Mouse (Mus musculus): ENCODE results near the gene Krt33a. TPM values are rescaled to one million over a fixed set of nuclear protein-coding genes. Genes with fewer than 3 reads are reported as not detected.

Krt33a gene
- total RNA-seq, 4 experiments from 2014 or later: not detected

DNA sequence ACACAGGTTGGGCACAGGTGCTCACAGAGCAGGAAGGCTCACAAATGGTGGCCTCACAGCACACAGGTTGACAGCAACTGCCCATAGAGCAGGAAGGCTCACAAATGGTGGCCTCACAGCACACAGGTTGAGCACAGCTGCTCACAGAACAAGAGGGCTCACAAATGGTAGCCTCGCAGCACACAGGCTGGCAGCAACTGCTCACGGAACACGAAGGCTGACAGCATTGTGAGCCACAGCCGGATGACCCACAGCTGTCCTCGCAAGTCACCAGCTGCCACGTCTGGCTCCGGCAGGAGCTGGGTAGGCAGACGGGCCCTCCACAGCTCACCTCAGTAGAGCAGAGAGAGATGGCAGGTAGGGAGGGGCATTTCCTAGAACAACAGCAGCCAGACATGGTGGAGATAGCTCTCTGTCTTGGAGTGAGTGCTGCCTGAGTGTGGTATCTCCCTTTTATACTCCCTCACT lies 29.8 kb downstream of the Krt33a start, which contains the start of gene Krtap16-1:
Krtap16-1 (minus strand) TSS at position 418 of the 468 bp plus-strand sequence.
- no peak for DNase-seq (ENCODE audit: low spot score in 2 of 2)

DNA sequence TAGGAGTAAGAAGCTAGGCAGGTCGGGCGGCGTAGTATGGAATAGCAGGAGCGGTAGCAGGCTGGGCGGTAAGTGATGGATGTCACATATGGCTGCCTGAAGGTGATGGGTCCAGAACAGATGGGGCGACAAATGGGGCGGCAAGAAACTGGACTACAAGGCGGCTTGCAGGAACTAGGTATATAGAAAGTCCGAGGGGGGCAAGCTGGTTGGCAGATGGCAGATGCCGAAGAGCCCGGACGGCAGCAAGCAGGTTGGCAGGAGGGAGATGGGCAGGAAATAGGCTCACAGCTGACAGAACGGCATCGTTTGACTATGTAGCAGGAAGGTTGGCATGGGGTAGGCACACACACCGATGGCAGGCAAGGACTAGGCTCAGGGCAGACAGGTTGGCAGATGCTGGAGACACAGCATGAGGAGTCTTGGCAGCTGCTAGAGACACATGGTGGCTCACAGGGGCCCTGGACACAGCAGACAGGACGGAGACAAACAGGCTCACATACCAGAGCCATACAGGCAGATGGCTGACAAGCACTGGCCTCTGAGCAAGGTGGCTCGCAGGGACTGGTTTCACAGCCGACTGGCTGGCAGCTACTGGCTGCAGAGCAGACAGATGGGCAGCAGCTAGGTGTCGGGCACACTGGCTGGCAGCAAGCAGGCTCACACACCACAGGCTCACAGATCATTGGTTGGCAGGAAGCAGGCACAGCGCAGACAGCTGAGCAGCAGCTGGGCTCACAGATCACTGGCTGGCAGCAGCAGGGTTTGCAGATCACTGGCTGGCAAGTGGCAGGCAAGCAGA lies 30.5 kb downstream of the Krt33a start:
- DNase-seq (ENCODE audit: low spot score in 2 of 2): peak in 1 of 2 experiments; percentile 77

DNA sequence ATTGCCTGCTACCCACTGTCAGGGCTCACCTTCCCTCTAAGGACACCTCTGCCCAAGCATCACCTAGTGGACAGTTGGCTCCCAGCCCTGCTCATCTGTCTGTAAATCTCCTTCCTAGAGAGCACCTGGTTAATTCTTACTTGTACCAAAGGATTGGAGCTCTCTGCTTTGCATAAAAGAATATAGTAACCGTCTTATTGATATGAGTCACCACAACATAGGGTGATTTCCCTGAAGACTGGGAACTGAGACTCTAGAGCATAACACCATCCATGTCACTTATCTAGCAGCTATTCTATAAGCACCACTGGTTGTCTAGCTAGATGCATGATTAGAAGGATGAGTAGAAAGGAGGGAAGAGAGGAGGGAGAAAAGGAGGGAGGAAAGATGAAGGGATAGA lies 32.6 kb downstream of the Krt33a start:
- no peak for DNase-seq (ENCODE audit: low spot score in 2 of 2)

DNA sequence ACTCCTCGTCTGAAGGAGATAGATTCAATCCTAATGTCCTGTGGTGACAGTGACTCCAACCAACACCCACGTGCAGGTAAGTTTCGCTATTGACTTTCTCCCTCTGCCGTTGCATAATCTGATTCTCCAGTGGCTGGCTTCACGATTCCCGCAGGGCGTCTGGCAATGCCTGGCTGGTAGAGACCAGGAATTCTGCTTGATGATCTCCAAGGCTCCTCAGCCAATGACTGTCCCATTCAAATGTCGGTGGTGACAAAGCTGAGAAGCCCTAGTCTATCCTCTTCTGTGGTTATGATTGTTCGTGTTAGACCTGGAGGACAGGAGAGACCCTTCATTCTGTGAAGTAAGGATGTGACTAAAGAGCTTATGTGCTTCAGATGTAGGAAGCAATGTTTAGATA lies 33.3 kb downstream of the Krt33a start:
- DNase-seq (ENCODE audit: low spot score in 2 of 2): no peak

DNA sequence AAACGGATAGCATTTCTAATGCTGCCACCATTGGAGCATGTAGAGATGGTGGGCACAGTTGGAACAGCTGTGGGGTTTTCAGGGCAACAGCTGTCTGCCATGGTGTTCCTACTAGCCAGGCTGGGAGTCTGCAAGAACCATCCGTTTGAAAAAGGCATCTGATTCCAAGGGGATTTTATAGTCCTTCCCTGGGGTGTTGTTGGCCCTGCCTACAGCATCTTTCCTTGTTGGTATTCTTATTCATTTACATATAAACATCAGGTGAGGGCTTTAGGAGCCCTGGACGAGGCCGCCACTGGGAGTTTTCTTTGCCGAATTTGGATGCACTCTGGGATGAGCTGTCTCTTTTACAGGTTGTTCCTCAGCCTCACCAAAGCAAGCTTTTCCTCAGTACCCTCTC lies 37.1 kb downstream of the Krt33a start, which contains the start of gene Krtap29-1:
Krtap29-1 (minus strand) TSS at position 101 of the 400 bp plus-strand sequence.
- no peak for DNase-seq (ENCODE audit: low spot score in 2 of 2)

DNA sequence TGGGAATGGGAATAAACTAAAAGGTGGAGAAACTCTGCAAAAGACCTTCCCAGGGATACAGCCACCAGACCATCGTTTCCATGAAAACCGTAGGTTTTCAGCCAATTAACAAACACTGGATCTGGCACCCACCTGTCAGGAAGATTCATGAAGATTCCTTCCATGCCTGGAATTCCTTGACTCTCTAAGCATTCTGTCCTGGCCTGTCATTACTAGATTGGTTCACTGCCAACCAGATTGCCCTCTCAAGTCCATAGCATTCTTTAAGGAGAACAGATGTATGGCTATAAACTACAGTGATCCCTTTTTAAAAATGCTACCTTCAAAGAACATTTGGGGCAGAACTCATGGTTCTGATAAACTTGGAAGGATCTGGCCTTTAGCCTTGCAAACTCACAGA lies 50.1 kb downstream of the Krt33a start:
- DNase-seq (ENCODE audit: low spot score in 2 of 2): no peak

DNA sequence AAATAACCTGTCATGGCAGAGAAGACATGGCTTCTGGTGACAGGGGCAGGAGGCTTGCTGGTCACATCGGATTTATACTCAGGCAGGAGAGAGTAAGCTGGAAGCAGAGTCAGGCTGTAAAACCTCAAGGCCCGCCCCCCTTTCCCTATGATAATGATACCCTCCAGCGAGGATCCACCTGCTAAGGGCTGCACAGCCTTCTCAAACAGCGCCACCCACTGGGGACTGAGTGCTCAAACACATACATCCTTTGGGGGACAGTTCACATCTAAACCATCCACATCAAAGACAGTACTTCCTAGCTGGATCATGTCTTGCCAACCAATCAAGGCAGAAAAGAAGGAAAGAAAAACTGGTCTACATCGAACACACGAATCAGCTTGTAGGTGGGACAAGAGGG lies 51.8 kb downstream of the Krt33a start:
- DNase-seq (ENCODE audit: low spot score in 2 of 2): no peak

Other genes with a start within 250 kb of the Krt33a start
- gene Gm11595, start 243.3 kb downstream of the Krt33a start, total RNA-seq (2022): not detected
- gene Krtap4-8, start 235.5 kb downstream of the Krt33a start, total RNA-seq (2022): not detected
- not detected for gene Krtap4-9, start 231.0 kb downstream of the Krt33a start, total RNA-seq (2022)
- not detected for gene Gm11596, start 222.7 kb downstream of the Krt33a start, total RNA-seq (2022)
- not detected for gene Gm11569, start 217.3 kb downstream of the Krt33a start, total RNA-seq (2022)
- not detected for gene Gm11554, start 211.8 kb downstream of the Krt33a start, total RNA-seq (2022)
- not detected for gene Krtap4-13, start 206.3 kb downstream of the Krt33a start, total RNA-seq (2022)
- not detected for gene Gm11564, start 200.5 kb downstream of the Krt33a start, total RNA-seq (2022)
- not detected for gene 2300003K06Rik, start 178.1 kb downstream of the Krt33a start, total RNA-seq (2022)
- not detected for gene Krtap4-16, start 164.6 kb downstream of the Krt33a start, total RNA-seq (2022)
- gene Gm11568, start 158.3 kb downstream of the Krt33a start, total RNA-seq (2022): not detected
- gene Gm11559, start 151.7 kb downstream of the Krt33a start, total RNA-seq (2022): not detected
- not detected for gene Krtap9-1, start 142.8 kb downstream of the Krt33a start, total RNA-seq (2022)
- gene Gm11567, start 137.0 kb downstream of the Krt33a start, total RNA-seq (2022): not detected
- not detected for gene Krtap31-1, start 108.3 kb downstream of the Krt33a start, total RNA-seq (2022)
- gene Gm11565, start 101.5 kb downstream of the Krt33a start, total RNA-seq (2022): not detected
- not detected for gene Krtap31-2, start 79.9 kb downstream of the Krt33a start, total RNA-seq (2022)
- not detected for gene Krtap9-5, start 67.7 kb downstream of the Krt33a start, total RNA-seq (2022)
- gene Krtap29-1, start 37.2 kb downstream of the Krt33a start, total RNA-seq (2022): not detected
- gene Krtap16-1, start 29.6 kb downstream of the Krt33a start, total RNA-seq (2022): not detected
- gene Krtap17-1, start 22.2 kb downstream of the Krt33a start, total RNA-seq (2022): not detected
- gene Krt33b, start 13.7 kb upstream of the Krt33a start, total RNA-seq (2022): not detected
- not detected for gene Krt34, start 25.3 kb upstream of the Krt33a start, total RNA-seq (2022)
- gene Krt31, start 34.3 kb upstream of the Krt33a start, total RNA-seq (2022): not detected
- not detected for gene Krt32, start 72.0 kb upstream of the Krt33a start, total RNA-seq (2022)
- gene Krt35, start 80.0 kb upstream of the Krt33a start, total RNA-seq (2022): not detected
- gene Krt36, start 89.4 kb upstream of the Krt33a start, total RNA-seq (2022): not detected
- not detected for gene Krt13, start 105.4 kb upstream of the Krt33a start, total RNA-seq (2022)
- gene Krt15, start 119.7 kb upstream of the Krt33a start, total RNA-seq (2022): not detected
- gene Krt19, start 132.5 kb upstream of the Krt33a start, total RNA-seq (2022): not detected
- gene Krt9, start 177.0 kb upstream of the Krt33a start, total RNA-seq (2022): 1 to 10 TPM; 4.2 to 5.0 (median 4.4) TPM
- gene Krt14, start 191.3 kb upstream of the Krt33a start, total RNA-seq (2022): not detected
- not detected for gene Krt16, start 232.7 kb upstream of the Krt33a start, total RNA-seq (2022)
- under 1 TPM in 1 of 4 experiments, not detected in 3; 0.50 TPM for gene Krt17, start 244.8 kb upstream of the Krt33a start, total RNA-seq (2022)

Measured in left cerebral cortex, adult 8-10 months (tissue).